Mouse (Mus musculus) kidney, adult 11 months (tissue): Measurements from ENCODE around the gene Troap.

Experiments
- DNase-seq: peaks from one replicate; pipeline ENCODE4 v3.0.0; 2022

The Troap gene

GRCm38 (mm10) chr15:99115065-99115423, 40.7 kb downstream of the Troap start:
- DNase-seq, result no peak

- DNase-seq, result no peak
Measured at GRCm38 (mm10) chr15:99116539-99116938, 42.2 kb downstream of the Troap start.

DNA sequence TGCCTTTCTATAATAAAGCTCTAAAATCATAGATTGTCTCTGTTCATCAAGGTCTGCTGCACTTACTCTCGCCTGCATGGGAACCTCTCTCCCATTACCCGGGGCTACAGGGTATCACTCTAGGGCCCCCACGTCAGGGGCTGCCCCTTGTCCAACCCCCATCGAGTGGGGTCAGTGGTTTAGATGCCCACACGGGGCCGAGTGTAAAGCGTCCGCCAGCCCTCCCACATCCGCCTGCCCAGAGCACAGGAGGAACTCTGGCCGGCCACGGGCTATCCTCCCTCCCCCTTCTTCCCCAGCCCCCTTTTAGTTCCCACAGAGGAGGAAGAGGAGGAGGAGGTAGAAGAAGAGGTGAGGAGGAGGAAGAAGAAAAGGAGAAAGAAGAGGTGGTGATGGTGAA, 46.4 kb downstream of the Troap start:
- DNase-seq, result no peak

DNA sequence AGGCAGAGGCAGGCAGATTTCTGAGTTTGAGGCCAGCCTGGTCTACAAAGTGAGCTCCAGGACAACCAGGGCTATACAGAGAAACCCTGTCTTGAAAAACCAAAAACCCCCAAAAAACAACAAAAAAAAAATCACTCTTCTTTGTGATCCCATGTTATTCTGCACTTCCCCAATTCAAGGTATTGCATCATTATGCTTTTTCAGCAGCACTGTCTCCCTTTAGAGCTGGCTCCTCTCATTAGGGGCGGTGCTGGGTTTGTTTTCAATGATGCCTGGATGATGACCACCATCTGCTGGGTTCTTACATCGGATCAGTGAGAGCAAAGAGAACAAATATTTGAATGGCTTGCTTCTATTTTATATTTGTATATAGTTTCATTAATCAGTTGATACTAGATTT, 48.3 kb downstream of the Troap start:
- DNase-seq, result no peak

GRCm38 (mm10) chr15:99125711-99126080, 51.3 kb downstream of the Troap start, which contains the start of gene Spats2:
Gene Spats2, plus strand, starts transcription at chr15:99125916.
- DNase-seq, result no peak

GRCm38 (mm10) chr15:99126081-99126815, 51.9 kb downstream of the Troap start:
- DNase-seq, result peak; percentile 78

GRCm38 (mm10) chr15:99126816-99127365, 52.5 kb downstream of the Troap start:
- DNase-seq, result no peak

- no peak for DNase-seq
Measured at GRCm38 (mm10) chr15:99127851-99128522, 53.6 kb downstream of the Troap start.

- no peak for DNase-seq
Measured at GRCm38 (mm10) chr15:99129441-99129840, 55.1 kb downstream of the Troap start.

GRCm38 (mm10) chr15:99129956-99130910, 55.9 kb downstream of the Troap start:
- DNase-seq, result no peak
